Mouse (Mus musculus): ENCODE results near the gene Cachd1. TPM values are rescaled to one million over a fixed set of nuclear protein-coding genes. Genes with fewer than 3 reads are reported as not detected.

Cachd1 gene
- polyA plus RNA-seq, 1 experiment: 3.9 TPM

DNA sequence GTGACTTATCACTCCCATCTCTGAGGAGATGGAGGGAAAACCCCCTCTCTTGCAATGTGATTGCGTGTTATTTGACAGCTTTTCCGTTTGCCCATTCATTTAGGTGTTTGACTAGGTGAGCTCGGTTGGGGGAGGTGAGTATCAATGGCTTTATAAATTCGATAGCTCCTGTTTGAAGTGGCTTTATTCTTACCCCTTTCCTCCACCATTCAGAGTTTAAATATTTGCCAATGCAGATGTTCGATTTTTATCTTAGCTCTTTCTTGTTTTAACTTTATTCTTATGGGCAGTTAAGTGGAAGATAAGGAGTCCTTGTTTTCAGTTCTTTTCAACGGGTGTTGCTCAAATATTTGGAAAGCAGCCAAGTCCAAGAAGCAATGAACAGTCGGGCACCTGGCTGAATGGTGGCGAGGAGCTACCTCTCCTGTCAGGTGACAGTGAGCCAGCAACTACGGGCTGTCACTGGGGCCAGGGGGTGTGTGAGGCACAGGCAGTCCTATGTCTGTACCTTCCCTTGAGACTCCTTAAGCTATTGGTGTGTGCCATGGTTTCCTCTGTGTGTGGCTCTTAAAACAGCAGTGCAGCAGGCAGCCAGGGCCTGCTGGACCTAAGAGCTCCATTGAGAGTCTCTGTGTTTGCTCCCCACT lies 133.3 kb downstream of the Cachd1 start:
- no peak overlapping the region for H3ac ChIP-seq (ENCODE audit: control insufficient read depth, insufficient read length)
- TF ChIP-seq MYOD1 (IDR thresholded peaks at IDR 0.05; ENCODE audit: control insufficient read depth in 1 of 3, insufficient read length in 2 of 3, low read depth in 2 of 3): no peak
- TF ChIP-seq USF1 (IDR thresholded peaks at IDR 0.05; ENCODE audit: low read depth): no peak
- TF ChIP-seq POLR2AphosphoS2 (IDR thresholded peaks at IDR 0.05; ENCODE audit: insufficient read length, low read depth): no peak
- no peak for TF ChIP-seq TCF12 (IDR thresholded peaks at IDR 0.05; ENCODE audit: insufficient read depth, poor library complexity, severe bottlenecking)
- TF ChIP-seq CEBPB (IDR thresholded peaks at IDR 0.05; ENCODE audit: insufficient read depth, poor library complexity, severe bottlenecking): no peak
- no peak for TF ChIP-seq SRF (IDR thresholded peaks at IDR 0.05; ENCODE audit: control insufficient read depth, insufficient read length, low read depth)
- TF ChIP-seq MYOG (IDR thresholded peaks at IDR 0.05; ENCODE audit: control insufficient read depth in 1 of 3, insufficient read depth in 1 of 3, insufficient read length in 2 of 3, low read depth in 2 of 3): no peak
- no peak for TF ChIP-seq TCF3 (IDR thresholded peaks at IDR 0.05; ENCODE audit: insufficient read length, low read depth)
- TF ChIP-seq MAX (IDR thresholded peaks at IDR 0.05; ENCODE audit: low read depth): no peak
- TF ChIP-seq REST (IDR thresholded peaks at IDR 0.05; ENCODE audit: insufficient read depth, insufficient read length): no peak
- no peak for TF ChIP-seq E2F4 (IDR thresholded peaks at IDR 0.05; ENCODE audit: insufficient read depth)
- no peak for TF ChIP-seq POLR2A (IDR thresholded peaks at IDR 0.05; ENCODE audit: insufficient read length, low read depth)
- no peaks in the 10 kb centered on the region for H3K79me2 ChIP-seq (ENCODE audit: control insufficient read depth, insufficient read depth)
- H3K4me2 ChIP-seq (ENCODE audit: low read depth): no peak overlapping the region
- no peaks in the 10 kb centered on the region for H3K36me3 ChIP-seq (ENCODE audit: control insufficient read depth, insufficient read depth)
- H3K27me3 ChIP-seq (ENCODE audit: control insufficient read depth, insufficient read depth, insufficient read length): no peaks in the 10 kb centered on the region
- no peak overlapping the region for H3K4me3 ChIP-seq

DNA sequence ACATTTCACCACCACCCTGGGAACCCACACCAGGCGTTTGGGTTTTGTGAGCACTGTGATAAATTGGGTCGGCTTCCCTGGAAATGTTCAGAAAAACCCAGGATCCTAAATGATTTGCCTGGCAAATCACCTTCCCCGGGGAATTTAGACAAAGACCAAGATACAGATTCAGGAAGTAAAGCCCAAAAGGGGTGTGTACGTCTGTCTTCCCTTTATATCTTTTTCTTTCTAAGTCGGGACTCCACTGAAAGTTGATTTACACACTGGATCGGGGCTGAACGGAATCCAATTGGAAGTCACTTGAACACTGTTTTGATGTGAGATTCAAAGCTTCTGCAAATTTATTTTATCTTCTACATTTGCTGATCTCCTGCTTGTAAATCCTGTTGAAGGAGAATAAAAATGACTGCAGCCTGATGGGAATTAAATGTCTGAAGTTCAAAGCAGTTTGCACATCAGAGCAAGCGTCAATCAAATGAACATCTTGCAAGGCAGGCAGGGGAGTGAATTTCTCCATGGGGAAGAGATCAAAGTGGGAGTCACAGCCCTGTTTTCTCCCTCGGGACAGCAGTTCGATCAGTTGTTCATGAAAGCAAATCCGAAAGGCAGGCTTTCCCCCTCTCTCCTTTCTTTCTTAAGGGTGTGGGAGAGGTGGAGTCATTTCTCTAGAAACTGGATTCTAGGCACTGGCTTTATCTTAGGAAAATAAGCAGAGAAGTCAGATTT lies 134.3 kb downstream of the Cachd1 start:
- Histone ChIP-seq H3K4me3 (no peak overlapping the region), H3K79me2 (ENCODE audit: control insufficient read depth, insufficient read depth) (no peaks in the 10 kb centered on the region), H3K4me2 (ENCODE audit: low read depth) (no peak overlapping the region), H3K27me3 (ENCODE audit: control insufficient read depth, insufficient read depth, insufficient read length) (no peaks in the 10 kb centered on the region), H3ac (ENCODE audit: control insufficient read depth, insufficient read length) (no peak overlapping the region), H3K36me3 (ENCODE audit: control insufficient read depth, insufficient read depth) (no peaks in the 10 kb centered on the region)
- no peak for TF ChIP-seq REST (IDR thresholded peaks at IDR 0.05; ENCODE audit: insufficient read depth, insufficient read length)
- TF ChIP-seq MYOD1 (IDR thresholded peaks at IDR 0.05; ENCODE audit: control insufficient read depth in 1 of 3, insufficient read length in 2 of 3, low read depth in 2 of 3): no peak
- no peak for TF ChIP-seq USF1 (IDR thresholded peaks at IDR 0.05; ENCODE audit: low read depth)
- TF ChIP-seq POLR2AphosphoS2 (IDR thresholded peaks at IDR 0.05; ENCODE audit: insufficient read length, low read depth): no peak
- no peak for TF ChIP-seq POLR2A (IDR thresholded peaks at IDR 0.05; ENCODE audit: insufficient read length, low read depth)
- no peak for TF ChIP-seq MYOG (IDR thresholded peaks at IDR 0.05; ENCODE audit: control insufficient read depth in 1 of 3, insufficient read depth in 1 of 3, insufficient read length in 2 of 3, low read depth in 2 of 3)
- no peak for TF ChIP-seq MAX (IDR thresholded peaks at IDR 0.05; ENCODE audit: low read depth)
- TF ChIP-seq CEBPB (IDR thresholded peaks at IDR 0.05; ENCODE audit: insufficient read depth, poor library complexity, severe bottlenecking): no peak

DNA sequence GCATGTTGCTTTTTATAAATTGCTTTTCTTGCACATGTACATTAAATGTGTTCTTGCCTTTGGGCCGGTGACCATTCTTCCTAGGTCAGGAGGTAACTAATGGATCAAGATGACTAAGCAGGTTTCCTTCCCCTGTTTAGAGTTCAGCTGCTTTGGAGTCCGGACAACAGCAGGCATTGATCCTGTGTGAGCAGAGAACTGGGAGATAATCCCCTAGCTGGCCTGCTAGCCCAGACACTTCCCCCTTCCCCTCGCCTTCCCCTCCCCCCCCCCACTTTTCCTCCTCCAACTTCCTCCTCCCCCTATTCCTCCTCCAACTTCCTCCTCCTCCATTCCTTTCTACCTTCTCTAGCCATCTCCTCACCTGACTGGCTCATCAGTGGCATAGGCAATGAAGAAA lies 135.2 kb downstream of the Cachd1 start:
- Histone ChIP-seq H3K36me3 (ENCODE audit: control insufficient read depth, insufficient read depth) (no peaks in the 10 kb centered on the region), H3K4me2 (ENCODE audit: low read depth) (no peak overlapping the region), H3K4me3 (no peak overlapping the region), H3K79me2 (ENCODE audit: control insufficient read depth, insufficient read depth) (no peaks in the 10 kb centered on the region), H3K27me3 (ENCODE audit: control insufficient read depth, insufficient read depth, insufficient read length) (no peaks in the 10 kb centered on the region), H3ac (ENCODE audit: control insufficient read depth, insufficient read length) (no peak overlapping the region)
- no peak for TF ChIP-seq E2F4 (IDR thresholded peaks at IDR 0.05; ENCODE audit: insufficient read depth)
- TF ChIP-seq TCF12 (IDR thresholded peaks at IDR 0.05; ENCODE audit: insufficient read depth, poor library complexity, severe bottlenecking): no peak
- TF ChIP-seq USF1 (IDR thresholded peaks at IDR 0.05; ENCODE audit: low read depth): no peak
- TF ChIP-seq POLR2AphosphoS2 (IDR thresholded peaks at IDR 0.05; ENCODE audit: insufficient read length, low read depth): no peak
- no peak for TF ChIP-seq MYOD1 (IDR thresholded peaks at IDR 0.05; ENCODE audit: control insufficient read depth in 1 of 3, insufficient read length in 2 of 3, low read depth in 2 of 3)
- no peak for TF ChIP-seq POLR2A (IDR thresholded peaks at IDR 0.05; ENCODE audit: insufficient read length, low read depth)
- no peak for TF ChIP-seq MYOG (IDR thresholded peaks at IDR 0.05; ENCODE audit: control insufficient read depth in 1 of 3, insufficient read depth in 1 of 3, insufficient read length in 2 of 3, low read depth in 2 of 3)
- no peak for TF ChIP-seq SRF (IDR thresholded peaks at IDR 0.05; ENCODE audit: control insufficient read depth, insufficient read length, low read depth)
- TF ChIP-seq REST (IDR thresholded peaks at IDR 0.05; ENCODE audit: insufficient read depth, insufficient read length): no peak
- no peak for TF ChIP-seq MAX (IDR thresholded peaks at IDR 0.05; ENCODE audit: low read depth)
- no peak for TF ChIP-seq CEBPB (IDR thresholded peaks at IDR 0.05; ENCODE audit: insufficient read depth, poor library complexity, severe bottlenecking)
- no peak for TF ChIP-seq TCF3 (IDR thresholded peaks at IDR 0.05; ENCODE audit: insufficient read length, low read depth)

DNA sequence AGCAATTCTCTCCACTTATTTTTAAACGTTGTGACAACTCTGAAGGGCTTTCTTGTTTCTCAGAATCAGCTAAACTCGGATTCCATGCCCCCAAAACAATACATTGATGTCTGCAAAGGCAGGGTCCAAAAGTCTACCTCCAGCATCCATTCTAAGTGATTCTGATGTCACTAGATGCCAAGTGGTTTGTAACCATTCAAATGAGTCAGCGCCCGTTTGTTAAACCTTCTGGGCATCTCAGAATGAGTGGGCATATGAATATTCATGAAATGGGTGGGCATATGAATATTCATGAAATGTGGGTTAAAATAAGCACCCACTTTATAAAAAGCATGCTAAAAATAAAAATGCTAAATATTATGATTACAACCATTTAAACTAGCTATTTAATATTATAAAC lies 137.2 kb downstream of the Cachd1 start:
- H3K79me2 ChIP-seq (ENCODE audit: control insufficient read depth, insufficient read depth): no peaks in the 10 kb centered on the region
- TF ChIP-seq REST (IDR thresholded peaks at IDR 0.05; ENCODE audit: insufficient read depth, insufficient read length) (no peak), POLR2AphosphoS2 (IDR thresholded peaks at IDR 0.05; ENCODE audit: insufficient read length, low read depth) (no peak), MYOG (IDR thresholded peaks at IDR 0.05; ENCODE audit: control insufficient read depth in 1 of 3, insufficient read depth in 1 of 3, insufficient read length in 2 of 3, low read depth in 2 of 3) (no peak), MYOD1 (IDR thresholded peaks at IDR 0.05; ENCODE audit: control insufficient read depth in 1 of 3, insufficient read length in 2 of 3, low read depth in 2 of 3) (no peak), E2F4 (IDR thresholded peaks at IDR 0.05; ENCODE audit: insufficient read depth) (no peak), TCF12 (IDR thresholded peaks at IDR 0.05; ENCODE audit: insufficient read depth, poor library complexity, severe bottlenecking) (no peak), SRF (IDR thresholded peaks at IDR 0.05; ENCODE audit: control insufficient read depth, insufficient read length, low read depth) (no peak), CEBPB (IDR thresholded peaks at IDR 0.05; ENCODE audit: insufficient read depth, poor library complexity, severe bottlenecking) (no peak), POLR2A (IDR thresholded peaks at IDR 0.05; ENCODE audit: insufficient read length, low read depth) (no peak), TCF3 (IDR thresholded peaks at IDR 0.05; ENCODE audit: insufficient read length, low read depth) (no peak), USF1 (IDR thresholded peaks at IDR 0.05; ENCODE audit: low read depth) (no peak), MAX (IDR thresholded peaks at IDR 0.05; ENCODE audit: low read depth) (no peak)
- no peaks in the 10 kb centered on the region for H3K36me3 ChIP-seq (ENCODE audit: control insufficient read depth, insufficient read depth)
- H3ac ChIP-seq (ENCODE audit: control insufficient read depth, insufficient read length): no peak overlapping the region
- H3K4me2 ChIP-seq (ENCODE audit: low read depth): no peak overlapping the region
- no peaks in the 10 kb centered on the region for H3K27me3 ChIP-seq (ENCODE audit: control insufficient read depth, insufficient read depth, insufficient read length)
- no peak overlapping the region for H3K4me3 ChIP-seq
